Mouse (Mus musculus) cerebellum, adult 18-20 months (tissue): ENCODE data around the gene Rlf.

ENCODE experiments used
- DNase-seq, 2 experiments: peaks; one replicate each; pipeline ENCODE4 v3.0.0; 2021

The Rlf gene

GRCm38 (mm10) chr4:121163501-121164030 lies 51.3 kb downstream of the Rlf start:
- DNase-seq = no peak

GRCm38 (mm10) chr4:121109126-121109525 lies 105.8 kb downstream of the Rlf start, which contains the start of gene Tmco2:
Gene Tmco2 (minus strand): TSS chr4:121109226.
- no peak for DNase-seq

GRCm38 (mm10) chr4:121103304-121103703 lies 111.6 kb downstream of the Rlf start:
- DNase-seq = no peak

- peak; percentile 76 to 89 for DNase-seq
Observed at GRCm38 (mm10) chr4:121097650-121098378, 117.1 kb downstream of the Rlf start, which contains the start of gene Zmpste24. Gene Zmpste24 (minus strand): TSS chr4:121098241.
